Mouse (Mus musculus) E14TG2a.4 (cell line): Measurements from ENCODE around the gene Ubl7.

ENCODE experiments used
- CTCF ChIP-seq: conservative IDR thresholded peaks from 2 replicates; pipeline ENCODE4 v1.5.1; 2014; ENCODE audit warnings: low read length
- NANOG ChIP-seq: IDR thresholded peaks from 2 replicates; pipeline ENCODE4 v1.6.1; 2014; ENCODE audit warnings: borderline replicate concordance, low read length, mixed read lengths
- POU5F1 ChIP-seq: IDR thresholded peaks from 2 replicates; pipeline ENCODE4 v1.6.1; 2014; ENCODE audit warnings: low read length, borderline replicate concordance

- TF ChIP-seq CTCF = no peak
- TF ChIP-seq NANOG = no peak
- TF ChIP-seq POU5F1 = no peak
Measured at GRCm38 (mm10) chr9:57870273-57870816, 40.4 kb upstream of the Ubl7 start.
